Mouse (Mus musculus) liver, embryonic 14.5 days (tissue): ENCODE measurements at regions not wholly inside any gene's neighbourhood (a gene's known extent, or its start where the extent isn't known, plus 50 kb on each side); places are given as distances from the start of the nearest gene placed in this dataset.

Experiments used
- CTCF ChIP-seq: IDR thresholded peaks from 2 replicates; pipeline ENCODE4 v1.5.1; 2016; ENCODE audit warnings: antibody characterized with exemption, low read depth, control low read depth
- EP300 ChIP-seq: IDR thresholded peaks from 2 replicates; pipeline ENCODE4 v1.6.1; 2016; ENCODE audit warnings: antibody characterized with exemption, low read depth

DNA sequence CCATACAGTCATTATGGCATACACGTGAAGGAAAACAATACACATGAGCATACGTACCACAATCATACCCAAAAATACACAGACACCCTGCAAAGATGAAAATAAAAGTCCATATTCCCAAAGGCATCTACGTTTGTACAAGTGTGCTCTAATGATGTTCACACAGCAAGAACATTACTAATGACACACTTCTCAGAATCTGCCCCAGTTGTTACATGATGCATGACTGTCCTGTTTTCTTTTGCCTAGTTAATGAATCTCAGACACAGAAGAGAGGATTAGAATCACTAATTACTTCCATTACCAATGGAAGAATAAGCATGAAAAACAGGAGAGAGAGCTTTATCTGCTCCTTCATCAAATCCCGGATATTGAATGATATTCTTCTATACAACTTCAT is 379.6 kb upstream of the Sel1l start:
- no peak for TF ChIP-seq CTCF
- TF ChIP-seq EP300, result no peak
